Mouse (Mus musculus) adrenal gland, adult 10 weeks (tissue): ENCODE data around the gene Tmigd1. TPM values are rescaled to one million over a fixed set of nuclear protein-coding genes. Genes with fewer than 3 reads are reported as not detected.

Source experiments
- polyA plus RNA-seq: library from polyadenylated mRNA; stranded (reverse); fragments of 350-450 nt; fragmentation: Illumina TruSeq; extraction: RNeasy Lipid Tissue Mini Kit (QIAGEN cat#74804); gene quantifications from one replicate; pipeline ENCODE4 v1.2.3, GENCODE M21; 2014; ENCODE audit warnings: low read depth, low replicate concordance

Tmigd1 gene
- 3.6 TPM for polyA plus RNA-seq

GRCm38 (mm10) chr11:76901579-76902361 is at the start of gene Tmigd1:
Gene Tmigd1 (plus strand): TSS chr11:76902159.

GRCm38 (mm10) chr11:76924759-76925236 is 22.8 kb downstream of the Tmigd1 start, which contains the start of gene Blmh:
Gene Blmh (plus strand): TSS chr11:76924809.

Other genes with a start within 250 kb of the Tmigd1 start
- gene Bhlha9, start 229.7 kb upstream of the Tmigd1 start, polyA plus RNA-seq: not detected
- gene Trarg1, start 222.4 kb upstream of the Tmigd1 start, polyA plus RNA-seq: 2.1 TPM
- 61.1 TPM for gene Gosr1, start 138.6 kb upstream of the Tmigd1 start, polyA plus RNA-seq
- gene Cpd, start 55.1 kb upstream of the Tmigd1 start, polyA plus RNA-seq: 91.2 TPM
- 177 TPM for gene Blmh, start 22.6 kb downstream of the Tmigd1 start, polyA plus RNA-seq
- 41.6 TPM for gene Slc6a4, start 96.4 kb downstream of the Tmigd1 start, polyA plus RNA-seq
- gene Nsrp1, start 176.3 kb downstream of the Tmigd1 start, polyA plus RNA-seq: 36.0 TPM